ENCODE assay signal across 9 mouse cellular contexts in the genomic region with DNA sequence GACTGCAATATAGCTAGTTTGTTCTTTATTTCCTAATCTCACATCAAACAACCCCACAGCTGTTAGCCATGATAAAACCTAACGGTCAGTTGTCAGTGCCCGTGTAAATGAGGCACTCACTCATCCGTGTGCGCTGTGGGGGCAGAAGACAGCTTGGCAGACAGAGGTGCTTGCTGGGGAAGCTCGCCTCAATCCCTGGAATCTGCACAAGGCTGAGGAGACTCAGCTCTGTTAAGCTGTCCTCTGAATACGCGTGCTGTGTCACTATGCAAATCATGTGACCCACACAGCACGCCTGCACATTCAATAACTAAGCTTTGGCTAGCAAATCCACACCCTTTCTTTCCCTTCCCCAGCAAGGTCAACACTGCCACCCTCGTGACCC. TPM values are rescaled to one million over a fixed set of nuclear protein-coding genes. Genes with fewer than 3 reads are reported as not detected.
A peak's percentile ranks its signal among the peaks of the same experiment; 100 is the strongest.
DNase-seq lines count a peak whose midpoint lies in the region; ATAC-seq and TF ChIP-seq lines count a peak whose summit lies in the region.
"Had no signal": no experiment of that assay in that cellular context is flagged by ENCODE, and none has a peak within 500 bp of the region (broad histone marks: within the 10 kb centered on the region; RNA-seq: fewer than 3 reads in every experiment).

No protein-coding gene starts in this region.

- H3K36me3 ChIP-seq in hindbrain, postnatal 0 days (ENCODE audit: insufficient read depth, low read length) = no peaks in the 10 kb centered on the region
- H3K36me3 ChIP-seq in liver, embryonic 15.5 days (replicated peaks) = no peaks in the 10 kb centered on the region

- WGBS in hindbrain, postnatal 0 days = 18% methylated on average over 9 of the region's 9 CpGs
- WGBS in liver, embryonic 15.5 days (ENCODE audit: insufficient replicate concordance) = 11% methylated on average over 9 of the region's 9 CpGs

- H3K9ac ChIP-seq in hindbrain, postnatal 0 days (replicated peaks; ENCODE audit: low read length) = no peak overlapping the region
- H3K9ac ChIP-seq in liver, embryonic 15.5 days = peak overlapping the region; percentile 27; the same call in 1 of the 2 replicates

- peak overlapping the region; percentile 83 for H3K27ac ChIP-seq in gastrocnemius, adult 2 months
- H3K27ac ChIP-seq in hindbrain, postnatal 0 days = peak overlapping the region; percentile 48
- H3K27ac ChIP-seq in liver, embryonic 15.5 days (replicated peaks) = peak overlapping the region; percentile 53
- H3K27ac ChIP-seq: macrophage had no signal

- H3K9me3 ChIP-seq in hindbrain, postnatal 0 days (ENCODE audit: low read length) = no peaks in the 10 kb centered on the region
- no peaks in the 10 kb centered on the region for H3K9me3 ChIP-seq in liver, embryonic 15.5 days (replicated peaks)

- peak; percentile 35 for DNase-seq in gastrocnemius, adult 2 months
- no peak for DNase-seq in gastrocnemius, postnatal 36 days
- peak; percentile 37 for DNase-seq in adrenal gland, postnatal 14 days
- peak; percentile 56 for DNase-seq in hindbrain, postnatal 0 days (ENCODE audit: low spot score)
- DNase-seq in ovary, postnatal 36 days (ENCODE audit: low spot score) = no peak
- DNase-seq in gastrocnemius, postnatal 10 days = no peak
- no peak for DNase-seq in ovary, adult 18-20 months (ENCODE audit: low spot score)

- intact Hi-C loops in gastrocnemius, adult 2 months (cut with DNase I) = no loop called here
- intact Hi-C loops in gastrocnemius, postnatal 36 days (cut with DNase I) = no loop called here

- TF ChIP-seq CTCF in gastrocnemius, adult 2 months (IDR thresholded peaks at IDR 0.05) = no peak
- no peak for TF ChIP-seq CTCF in hindbrain, postnatal 0 days (IDR thresholded peaks at IDR 0.05; ENCODE audit: low read depth)

- no peaks in the 10 kb centered on the region for H3K27me3 ChIP-seq in hindbrain, postnatal 0 days (ENCODE audit: insufficient read depth, low read length)
- no peaks in the 10 kb centered on the region for H3K27me3 ChIP-seq in liver, embryonic 15.5 days

- peak; percentile 86 for ATAC-seq in hindbrain, postnatal 0 days
- ATAC-seq in liver, embryonic 15.5 days (ENCODE audit: insufficient read depth) = peak; percentile 76

- peaks cover 17% of the 10 kb centered on the region for H3K4me1 ChIP-seq in hindbrain, postnatal 0 days (ENCODE audit: insufficient read depth, low read length)
- peaks cover 32% of the 10 kb centered on the region for H3K4me1 ChIP-seq in liver, embryonic 15.5 days (replicated peaks)

- peak overlapping the region; percentile 30 for H3K4me3 ChIP-seq in gastrocnemius, adult 2 months
- no peak overlapping the region for H3K4me3 ChIP-seq in hindbrain, postnatal 0 days (ENCODE audit: low read length)
- no peak overlapping the region for H3K4me3 ChIP-seq in liver, embryonic 15.5 days (replicated peaks)

- H3K4me2 ChIP-seq in hindbrain, postnatal 0 days (ENCODE audit: low read depth, low read length) = no peak overlapping the region
- peak overlapping the region; percentile 46 for H3K4me2 ChIP-seq in liver, embryonic 15.5 days

RNA-seq across cellular contexts. Expression of a gene that starts 17.9 kb away (rescaled TPM):
- 10 to 100 TPM; 21.3 to 24.0 TPM for total RNA-seq in gastrocnemius, adult 2 months (2021)
- 10 to 100 TPM; 19.0 to 19.2 TPM for total RNA-seq in gastrocnemius, postnatal 36 days (2021)
- 33.6 and 37.1 TPM in 2 replicates for total RNA-seq in adrenal gland, postnatal 14 days (2021)
- 40.7 and 45.1 TPM in 2 replicates for total RNA-seq in hindbrain, postnatal 0 days (2014; rRNA removed)
- 41.0 and 44.8 TPM in 2 replicates for polyA plus RNA-seq in hindbrain, postnatal 0 days (2015; fragmentation: Nextera tagmentation; extraction: Ambion mirVana)
- polyA plus RNA-seq in liver, embryonic 15.5 days (2015; fragmentation: Nextera tagmentation; extraction: Ambion mirVana) = 5.1 and 5.6 TPM in 2 replicates
- 10 to 100 TPM; 22.4 to 29.1 TPM for total RNA-seq in gastrocnemius, postnatal 10 days (2021)

Comparison
In these comparisons a context has a peak if more than half of its experiments do, and no peak if none do; other contexts are left out.
1. DNase-seq: peak in gastrocnemius, adult 2 months (single experiment), adrenal gland, postnatal 14 days (single experiment) and hindbrain, postnatal 0 days (single experiment); none in gastrocnemius, postnatal 36 days (0 of 2), ovary, postnatal 36 days (single experiment), gastrocnemius, postnatal 10 days (single experiment) and ovary, adult 18-20 months (single experiment).
2. Peak in every context shown above with its lines, with median percentiles within 50 percentile points of each other: H3K27ac ChIP-seq.